Mouse (Mus musculus) E14TG2a.4 (cell line): ENCODE measurements around the gene Car14.
"Not testable (repeated sequence)": the region's sequence is repeated elsewhere in the genome, so short reads cannot be mapped to it uniquely, and the experiment has no call there.

Experiments
- H3K27me3 ChIP-seq: 2 replicates; pipeline ENCODE4 v1.6.1; 2014; ENCODE audit warnings: low read length, control low read depth; ENCODE audit not compliant: insufficient read depth
- H3K36me3 ChIP-seq: 2 replicates; pipeline ENCODE4 v1.6.1; 2014; ENCODE audit warnings: low read length, control low read depth; ENCODE audit not compliant: insufficient read depth
- H3K4me1 ChIP-seq: replicated peaks from 2 replicates; pipeline ENCODE4 v1.6.1; 2014; ENCODE audit warnings: low read depth, low read length, control low read depth
- H3K4me3 ChIP-seq: replicated peaks from 2 replicates; pipeline ENCODE4 v1.5.1; 2014; ENCODE audit warnings: mild to moderate bottlenecking, low read length
- H3K9me3 ChIP-seq: 2 replicates; pipeline ENCODE4 v1.6.1; 2014; ENCODE audit warnings: low read length, control low read depth
- CTCF ChIP-seq: conservative IDR thresholded peaks from 2 replicates; pipeline ENCODE4 v1.5.1; 2014; ENCODE audit warnings: low read length
- NANOG ChIP-seq: IDR thresholded peaks from 2 replicates; pipeline ENCODE4 v1.6.1; 2014; ENCODE audit warnings: borderline replicate concordance, low read length, mixed read lengths
- POU5F1 ChIP-seq: IDR thresholded peaks from 2 replicates; pipeline ENCODE4 v1.6.1; 2014; ENCODE audit warnings: low read length, borderline replicate concordance

Car14 gene

DNA sequence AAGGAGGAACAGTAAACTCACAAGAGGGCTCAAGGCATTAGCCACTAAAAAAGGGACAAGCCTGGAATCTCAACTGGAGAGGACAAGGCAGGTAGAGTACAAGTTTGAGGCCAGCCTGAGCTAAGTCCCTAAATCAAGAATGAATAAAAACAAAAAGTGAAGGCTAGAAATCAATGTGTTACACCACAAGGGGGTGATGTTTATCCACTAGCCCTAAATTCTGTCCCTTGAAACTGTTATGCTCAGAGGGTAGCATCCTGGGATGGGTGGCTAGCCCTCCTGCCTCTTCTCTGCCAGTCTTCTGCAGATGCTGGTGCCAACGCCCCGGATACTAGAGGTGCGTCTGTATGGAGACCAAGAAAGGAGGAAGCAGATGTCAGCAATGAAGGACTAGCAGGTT, 44.2 kb downstream of the Car14 start:
- H3K9me3 ChIP-seq = no peaks in the 10 kb centered on the region
- TF ChIP-seq CTCF (peak; percentile 29), POU5F1 (no peak)
- no peak overlapping the region for H3K4me3 ChIP-seq
- peaks cover 8% of the 10 kb centered on the region; the same call in 1 of the 2 replicates for H3K36me3 ChIP-seq
- peaks cover 55% of the 10 kb centered on the region for H3K4me1 ChIP-seq
- H3K27me3 ChIP-seq = no peaks in the 10 kb centered on the region

DNA sequence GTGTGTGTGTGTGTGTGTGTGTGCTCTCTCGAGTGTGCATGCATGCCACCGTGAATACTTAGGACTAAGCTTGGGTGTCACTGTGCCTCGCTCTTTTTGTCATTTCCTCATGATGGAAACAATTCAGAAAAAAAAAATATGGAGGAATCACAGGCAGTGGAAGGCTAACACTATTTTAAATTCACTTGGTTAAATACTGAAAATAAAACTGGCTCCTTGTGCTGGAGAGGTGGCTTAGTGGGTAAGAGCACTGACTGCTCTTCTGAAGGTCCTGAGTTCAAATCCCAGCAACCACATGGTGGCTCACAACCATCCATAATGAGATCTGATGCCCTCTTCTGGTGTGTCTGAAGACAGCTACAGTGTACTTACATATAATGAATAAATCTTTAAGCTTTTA, 46.2 kb downstream of the Car14 start:
- not testable (repeated sequence) for H3K9me3 ChIP-seq, H3K27me3 ChIP-seq, H3K4me3 ChIP-seq
- peaks cover 18% of the 10 kb centered on the region for H3K36me3 ChIP-seq
- peaks cover 51% of the 10 kb centered on the region for H3K4me1 ChIP-seq

DNA sequence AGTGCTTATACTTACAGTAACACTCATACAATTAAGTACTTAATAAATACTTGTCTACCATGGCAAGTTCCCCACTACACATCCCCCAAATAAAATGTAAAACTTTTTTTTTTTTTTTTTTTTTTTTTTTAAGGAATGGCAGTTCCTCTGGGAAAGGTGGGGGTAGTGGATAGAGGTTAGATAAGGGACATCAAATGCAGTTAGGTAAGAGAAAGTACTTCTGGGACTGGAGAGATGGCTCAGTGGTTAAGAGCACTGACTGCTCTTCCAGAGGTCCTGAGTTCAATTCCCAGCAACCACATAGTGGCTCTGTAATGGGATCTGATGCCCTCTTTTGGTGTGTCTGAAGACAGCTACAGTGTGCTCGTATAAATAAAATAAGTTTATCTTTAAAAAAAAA, 47.4 kb downstream of the Car14 start:
- Histone ChIP-seq H3K36me3 (peaks cover 24% of the 10 kb centered on the region), H3K4me1 (peaks cover 48% of the 10 kb centered on the region)
- not testable (repeated sequence) for H3K4me3 ChIP-seq, H3K9me3 ChIP-seq, H3K27me3 ChIP-seq

DNA sequence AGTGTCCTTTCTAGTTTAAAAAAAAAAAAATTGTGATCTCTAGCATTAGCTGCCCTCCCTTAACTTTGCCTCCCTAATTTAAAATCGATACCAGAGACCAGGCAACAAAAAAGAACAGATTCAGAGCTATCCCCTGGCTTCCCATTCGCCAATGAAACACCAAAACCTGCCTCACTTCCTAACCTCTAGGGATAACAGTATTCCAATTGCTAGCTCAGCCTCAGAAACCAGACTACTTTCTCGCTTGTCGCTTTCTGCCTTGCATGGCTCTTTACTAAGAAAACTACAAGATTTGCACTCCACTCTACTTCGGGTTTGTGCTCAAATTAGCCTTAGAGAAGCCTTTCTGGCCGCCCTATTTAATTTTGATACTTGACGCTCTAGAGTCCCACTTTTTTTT, 48.4 kb downstream of the Car14 start:
- H3K4me1 ChIP-seq = peaks cover 41% of the 10 kb centered on the region
- no peaks in the 10 kb centered on the region for H3K9me3 ChIP-seq
- H3K36me3 ChIP-seq = peaks cover 33% of the 10 kb centered on the region
- H3K27me3 ChIP-seq = no peaks in the 10 kb centered on the region
- H3K4me3 ChIP-seq = peak overlapping the region; percentile 92
- TF ChIP-seq NANOG (no peak), POU5F1 (no peak), CTCF (no peak)

GRCm38 (mm10) chr3:95855502-95856089, 48.9 kb downstream of the Car14 start, which contains the start of gene Prpf3:
Prpf3 (minus strand) TSS chr3:95855885.
- Histone ChIP-seq H3K4me1 (peaks cover 36% of the 10 kb centered on the region), H3K4me3 (peak within 1 kb of the TSS; percentile 92), H3K27me3 (no peaks in the 10 kb centered on the region), H3K36me3 (peaks cover 38% of the 10 kb centered on the region), H3K9me3 (no peaks in the 10 kb centered on the region)
- TF ChIP-seq CTCF (no peak), POU5F1 (no peak), NANOG (no peak)

DNA sequence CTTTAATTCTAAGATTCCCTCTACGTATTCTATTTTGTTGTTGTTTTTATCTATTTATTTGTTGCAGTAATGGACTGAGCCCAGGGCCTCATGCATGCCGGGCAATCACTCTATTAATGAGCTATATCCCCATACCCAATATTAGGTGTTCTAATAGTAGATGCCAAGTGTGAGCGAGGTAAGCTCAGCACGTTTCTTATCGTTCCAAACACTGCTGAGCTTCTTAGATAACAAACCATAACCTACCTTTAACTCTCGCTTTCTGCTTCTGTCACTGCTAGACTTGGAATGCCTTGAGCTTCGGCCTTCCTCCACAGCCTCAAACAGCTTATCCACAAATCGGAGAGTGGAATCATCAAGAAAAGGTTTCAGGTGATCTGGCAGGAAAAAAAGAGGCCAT, 53.2 kb downstream of the Car14 start:
- Histone ChIP-seq H3K9me3 (no peaks in the 10 kb centered on the region), H3K27me3 (no peaks in the 10 kb centered on the region), H3K4me3 (no peak overlapping the region), H3K36me3 (peaks cover 81% of the 10 kb centered on the region), H3K4me1 (peaks cover 24% of the 10 kb centered on the region)
- TF ChIP-seq POU5F1 = no peak
- no peak for TF ChIP-seq CTCF

DNA sequence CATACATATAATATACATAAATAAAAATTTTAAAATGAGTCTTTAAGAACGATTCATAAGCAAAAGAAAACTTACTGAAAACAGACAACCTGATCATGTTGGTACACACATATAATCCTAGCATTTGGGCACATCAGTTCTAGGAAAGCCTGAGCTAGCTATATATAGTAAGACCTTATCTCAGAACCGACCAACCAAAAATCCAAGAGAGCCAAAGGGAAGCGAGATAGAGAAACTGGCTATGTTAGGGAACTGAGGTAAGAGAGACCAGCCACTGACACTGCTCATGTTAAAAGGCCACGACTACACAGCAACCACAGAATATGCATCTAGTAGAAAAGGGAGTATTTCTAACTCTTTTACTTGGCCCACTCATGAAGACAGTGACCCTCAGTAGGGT, 53.9 kb downstream of the Car14 start:
- TF ChIP-seq CTCF (no peak), NANOG (no peak), POU5F1 (no peak)
- H3K9me3 ChIP-seq = no peaks in the 10 kb centered on the region
- peaks cover 22% of the 10 kb centered on the region for H3K4me1 ChIP-seq
- H3K4me3 ChIP-seq = no peak overlapping the region
- no peaks in the 10 kb centered on the region for H3K27me3 ChIP-seq
- peaks cover 88% of the 10 kb centered on the region for H3K36me3 ChIP-seq
